Mouse (Mus musculus) urinary bladder, postnatal 25 days (tissue): Measurements from ENCODE around the gene Magi2.
"Not testable (repeated sequence)": the region's sequence is repeated elsewhere in the genome, so short reads cannot be mapped to it uniquely, and the experiment has no call there.

Experiments used
- DNase-seq: peaks from one replicate; pipeline ENCODE4 v3.0.0; 2022; ENCODE audit warnings: low spot score

Magi2 gene

DNA sequence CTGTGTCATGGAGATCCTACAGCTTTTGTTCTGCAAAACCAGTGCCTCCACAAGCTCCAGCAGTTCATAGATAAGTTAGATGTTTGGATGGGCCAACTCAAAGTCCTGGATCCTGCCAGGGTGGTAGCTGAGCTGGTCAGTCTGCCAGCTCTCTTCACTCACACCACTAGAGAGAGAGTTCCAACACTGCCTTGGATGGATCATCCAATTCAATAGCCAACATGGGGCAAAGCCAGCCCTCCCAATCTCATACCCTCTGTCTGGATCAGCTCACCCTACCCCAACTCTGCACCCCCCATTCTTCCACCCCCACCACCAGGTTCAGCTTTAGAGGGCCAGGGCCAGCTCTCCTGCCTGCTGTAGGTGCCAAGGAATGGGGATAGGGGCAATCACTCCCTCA lies 235.7 kb downstream of the Magi2 start:
- no peak for DNase-seq

DNA sequence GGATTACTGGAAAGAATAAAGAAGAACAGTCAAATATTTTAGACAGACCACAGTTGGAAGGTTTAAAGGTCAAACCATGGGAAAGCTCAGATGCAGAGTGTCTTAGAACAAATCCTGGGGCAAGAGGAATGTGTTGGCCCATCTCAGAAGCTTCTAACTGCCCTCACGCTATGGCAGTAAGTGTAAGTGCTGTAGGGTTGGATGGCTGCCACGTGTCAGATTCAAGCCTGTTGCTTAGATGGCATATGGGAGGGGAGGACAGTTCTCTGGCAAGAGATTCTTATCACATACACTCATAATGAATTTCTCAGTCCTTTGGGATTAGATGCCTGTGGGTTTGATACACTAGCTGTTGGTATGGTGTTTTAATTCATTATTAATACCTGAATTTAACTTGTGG lies 238.5 kb downstream of the Magi2 start:
- DNase-seq: no peak

- DNase-seq: no peak
Observed at GRCm38 (mm10) chr5:19472851-19473439, 246.1 kb downstream of the Magi2 start.

GRCm38 (mm10) chr5:19482981-19483380 lies 256.1 kb downstream of the Magi2 start:
- DNase-seq: no peak

GRCm38 (mm10) chr5:19487947-19488346 lies 261.1 kb downstream of the Magi2 start:
- DNase-seq: no peak

DNA sequence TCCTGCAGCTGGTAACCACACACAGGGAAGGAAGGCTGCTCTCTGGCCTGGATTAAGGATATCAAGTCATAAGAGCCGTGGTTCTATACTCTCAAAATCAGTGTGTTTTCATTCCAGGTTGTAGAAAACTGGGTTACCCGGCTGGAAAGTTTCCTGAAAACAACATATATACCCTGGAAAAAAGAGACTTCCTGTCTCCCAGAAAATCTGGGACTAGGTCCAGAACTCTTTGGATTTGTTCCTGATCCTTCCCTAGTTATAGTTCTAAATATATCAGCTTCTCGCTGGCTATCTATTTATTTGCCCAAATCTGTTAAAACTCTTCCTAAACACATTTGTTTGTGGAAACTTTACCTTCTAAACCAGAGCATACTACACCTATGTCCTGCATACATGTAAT lies 274.2 kb downstream of the Magi2 start:
- DNase-seq: no peak

GRCm38 (mm10) chr5:19522168-19522567 lies 295.3 kb downstream of the Magi2 start:
- DNase-seq: no peak

DNA sequence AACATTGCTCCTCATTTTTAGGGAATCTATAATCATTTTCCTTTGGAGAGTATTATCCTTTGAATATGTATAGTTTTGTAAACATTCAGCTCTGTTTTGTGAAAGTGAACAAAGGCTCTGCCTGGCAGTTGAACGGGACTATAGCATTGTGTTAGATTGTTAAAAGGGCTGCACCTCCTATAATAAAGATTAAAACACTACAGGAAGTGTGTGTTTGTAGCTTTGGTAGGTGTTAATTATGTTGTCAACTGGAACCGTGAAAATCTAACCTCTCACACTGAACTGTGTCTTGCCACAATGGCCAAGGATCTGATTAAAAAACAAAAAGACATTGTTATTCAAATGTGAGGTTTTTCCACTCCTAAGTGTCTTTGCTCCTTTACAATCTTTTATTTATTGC lies 312.5 kb downstream of the Magi2 start:
- DNase-seq: no peak

DNA sequence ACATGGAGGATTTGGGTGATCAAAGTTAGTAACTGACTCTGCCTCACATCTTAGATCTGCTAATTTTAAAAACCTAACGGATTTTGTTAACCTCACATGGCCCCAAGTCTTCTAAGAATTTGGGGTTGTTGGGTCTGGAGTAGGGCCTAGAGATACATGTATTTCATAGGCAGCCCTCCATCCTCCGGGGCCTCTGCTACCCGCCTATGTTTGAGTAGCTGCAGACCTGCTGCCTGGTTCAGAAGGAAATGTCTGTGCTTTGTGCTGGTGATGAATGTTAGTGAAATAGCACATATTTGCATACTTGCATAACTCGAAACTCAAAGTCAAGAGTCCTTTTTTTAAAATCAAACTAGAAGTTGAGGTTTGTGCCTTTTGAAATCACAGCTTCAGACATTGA lies 319.6 kb downstream of the Magi2 start:
- no peak for DNase-seq

GRCm38 (mm10) chr5:19546900-19547299 lies 320.1 kb downstream of the Magi2 start:
- DNase-seq: no peak

- no peak for DNase-seq
Observed at GRCm38 (mm10) chr5:19553510-19553909, 326.7 kb downstream of the Magi2 start.

DNA sequence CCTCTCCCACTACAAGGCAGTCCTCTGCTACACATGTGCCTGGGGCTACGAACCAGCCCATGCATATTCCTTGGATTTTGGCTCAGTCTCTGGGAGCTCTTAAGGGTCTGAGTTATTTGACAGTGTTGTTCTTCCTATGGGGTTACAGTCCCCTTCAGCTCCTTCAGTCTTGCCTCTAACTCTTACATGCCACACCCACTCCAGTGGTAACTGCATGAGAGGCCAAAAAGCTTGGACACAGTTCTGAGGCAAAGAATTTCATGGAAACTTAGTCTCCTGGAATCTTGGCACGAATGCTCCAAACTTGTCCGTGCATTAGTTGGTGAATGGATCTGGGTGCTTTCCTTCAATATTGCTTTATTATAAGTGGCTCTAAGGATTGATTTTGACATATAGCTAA lies 338.8 kb downstream of the Magi2 start:
- no peak for DNase-seq

GRCm38 (mm10) chr5:19566136-19566535 lies 339.3 kb downstream of the Magi2 start:
- not testable (repeated sequence) for DNase-seq

DNA sequence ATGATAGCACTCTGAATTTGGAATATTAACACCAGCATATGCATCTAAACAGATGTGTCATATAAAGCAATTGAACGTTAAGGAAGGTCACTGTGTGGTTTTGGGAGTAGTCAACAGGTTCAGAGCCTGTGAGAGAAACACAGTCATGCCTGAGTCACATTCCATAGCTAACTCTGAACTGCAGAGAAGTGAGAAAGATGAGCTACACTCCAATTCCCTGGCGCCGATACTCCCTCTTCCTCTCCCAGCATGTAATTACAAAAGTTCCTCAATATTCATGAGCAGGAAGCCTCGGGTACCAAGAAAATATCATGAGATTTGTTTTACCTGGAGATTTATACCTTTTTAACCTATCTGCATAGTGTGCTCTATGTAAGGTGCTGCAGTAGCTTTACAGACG lies 380.9 kb downstream of the Magi2 start:
- no peak for DNase-seq

DNA sequence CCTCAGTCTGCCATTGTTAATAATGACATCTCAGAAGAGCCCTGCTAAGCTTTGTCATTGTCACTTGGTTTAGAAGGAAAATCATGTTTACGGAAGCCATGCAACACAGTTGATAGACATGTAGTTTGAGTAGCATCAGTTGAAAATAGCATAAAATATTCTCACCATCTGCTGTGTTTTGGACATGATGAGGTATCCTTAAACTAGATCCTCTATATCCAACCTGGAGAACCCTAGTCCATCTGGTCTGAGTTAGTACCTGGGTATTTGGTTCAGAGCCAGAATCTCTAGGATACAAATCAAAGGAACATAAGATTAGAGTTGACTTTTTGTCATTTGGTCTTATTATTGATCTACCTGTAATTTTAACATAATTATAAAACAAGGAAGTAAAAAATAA lies 385.0 kb downstream of the Magi2 start:
- no peak for DNase-seq

- DNase-seq: no peak
Observed at GRCm38 (mm10) chr5:19621678-19622077, 394.8 kb downstream of the Magi2 start.

DNA sequence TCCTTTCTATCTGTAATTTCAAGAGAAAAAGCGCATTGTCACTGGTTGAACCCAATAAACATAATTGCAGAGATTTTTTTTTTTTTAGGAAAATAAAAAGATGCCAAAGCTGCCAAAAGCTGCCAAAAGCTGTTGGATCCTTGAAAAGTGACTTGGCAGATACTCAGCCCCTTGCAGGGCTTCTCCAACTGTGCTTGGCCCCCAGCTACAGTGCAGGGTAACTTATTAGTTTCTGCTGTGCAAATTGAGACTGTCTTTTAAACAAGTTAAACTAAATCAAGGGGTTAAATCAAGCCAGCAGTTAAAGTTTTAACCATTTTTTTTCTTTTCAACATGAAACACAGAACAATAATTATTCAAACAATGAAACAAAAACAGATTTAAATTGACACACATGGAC lies 407.1 kb downstream of the Magi2 start:
- no peak for DNase-seq

DNA sequence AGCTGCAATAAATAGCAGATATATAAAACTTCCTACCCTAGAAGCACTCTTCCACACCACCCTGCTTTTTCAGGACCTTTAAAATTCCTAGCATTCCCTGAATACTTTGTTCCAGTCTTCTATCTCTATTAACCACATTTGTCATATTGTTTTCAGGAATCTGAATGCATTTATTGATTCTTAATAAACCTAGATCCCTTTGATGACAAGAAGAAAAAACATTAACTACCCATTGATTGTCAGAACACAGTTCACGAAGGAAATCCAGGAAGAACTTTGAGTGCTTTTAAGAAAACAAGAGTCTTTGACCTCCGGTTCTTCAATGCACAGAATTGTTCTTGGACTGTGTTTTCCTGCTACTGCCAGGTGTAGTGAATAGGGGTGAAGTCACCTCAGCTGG lies 411.0 kb downstream of the Magi2 start:
- no peak for DNase-seq

DNA sequence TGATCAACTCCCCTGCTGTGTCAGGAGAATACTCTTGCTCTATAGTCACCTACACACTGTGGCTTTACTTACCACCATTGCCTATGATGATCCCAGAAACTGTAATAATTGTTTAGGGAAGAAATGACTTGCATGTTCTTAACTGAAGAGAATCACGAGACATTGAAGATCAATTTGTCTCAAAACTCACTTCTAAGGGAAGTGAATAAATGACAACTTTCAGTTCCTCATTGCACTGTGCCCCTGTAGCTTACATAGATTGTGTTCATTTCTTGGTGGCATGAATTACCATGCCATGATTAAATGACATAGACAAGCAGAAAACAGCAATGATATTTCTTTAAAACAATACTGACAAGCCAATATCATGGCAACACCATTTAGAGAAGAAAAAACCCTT lies 429.1 kb downstream of the Magi2 start:
- DNase-seq: no peak

GRCm38 (mm10) chr5:19666416-19666815 lies 439.6 kb downstream of the Magi2 start:
- DNase-seq: no peak

DNA sequence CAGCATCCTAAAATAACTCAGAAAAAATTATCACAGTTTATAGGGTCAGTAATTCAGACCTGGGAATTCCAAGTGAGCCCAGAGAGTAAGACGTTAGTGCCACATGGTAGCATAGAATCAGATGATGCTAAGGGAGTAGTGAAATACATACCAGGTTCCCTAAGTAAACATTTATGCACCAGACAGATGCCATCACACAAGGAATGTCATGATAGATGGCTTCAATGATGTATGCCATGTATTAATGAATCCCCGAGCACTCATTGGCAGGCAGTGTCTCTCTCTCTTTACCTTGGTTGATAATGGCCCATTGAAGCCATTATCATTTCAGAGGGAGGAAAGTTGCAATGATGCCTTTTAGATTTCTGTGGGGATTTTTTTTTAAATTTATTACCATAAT lies 490.5 kb downstream of the Magi2 start:
- DNase-seq: no peak

DNA sequence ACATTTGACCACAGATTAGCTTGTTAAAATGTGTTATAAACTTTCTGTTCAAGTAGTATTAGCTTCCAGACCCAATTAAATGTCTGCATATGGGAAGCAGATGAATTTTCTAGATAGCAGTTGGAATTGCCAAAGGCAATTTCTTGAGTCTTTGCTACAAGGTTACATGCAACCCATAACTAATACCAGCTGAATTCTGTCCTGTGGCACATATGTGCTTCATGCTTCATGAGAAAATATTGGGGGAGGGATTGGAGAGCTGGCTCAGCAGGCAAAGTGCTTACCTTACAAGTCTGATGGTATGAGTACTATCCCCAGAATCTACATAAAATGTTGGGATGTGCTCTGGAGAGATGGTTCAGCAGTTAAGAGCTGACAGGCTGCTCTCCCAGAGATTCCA lies 499.4 kb downstream of the Magi2 start:
- DNase-seq: no peak

DNA sequence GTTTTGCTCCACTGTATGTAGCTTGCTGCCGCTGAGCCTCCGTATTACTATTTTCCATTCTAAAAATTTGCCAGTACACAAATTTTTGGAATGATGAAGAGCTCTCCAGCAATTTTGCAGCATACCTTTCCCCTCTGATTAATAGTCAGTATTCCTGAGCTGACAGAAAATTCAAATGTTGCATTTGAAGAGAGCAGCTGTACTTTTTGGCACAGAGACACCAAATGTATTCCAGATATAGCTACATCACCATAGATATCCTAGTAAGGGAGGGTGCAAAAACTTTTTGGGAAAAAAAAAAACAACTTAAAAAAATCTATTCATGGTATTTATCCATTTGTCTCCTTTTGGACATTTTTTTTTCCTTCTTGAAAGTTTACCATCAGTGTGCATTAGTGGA lies 518.5 kb downstream of the Magi2 start:
- DNase-seq: no peak

- no peak for DNase-seq
Observed at GRCm38 (mm10) chr5:19745916-19746315, 519.1 kb downstream of the Magi2 start.
